Mouse (Mus musculus) 3T3-L1 (cell line): ENCODE measurements around the gene Fbxo2.

ENCODE experiments used
- DNase-seq: peaks from one replicate; pipeline ENCODE4 v3.0.0-alpha.2; 2015; ENCODE audit warnings: low read depth, low spot score

The Fbxo2 gene

GRCm38 (mm10) chr4:148143721-148144120, 16.7 kb upstream of the Fbxo2 start:
- no peak for DNase-seq

GRCm38 (mm10) chr4:148147714-148148113, 12.7 kb upstream of the Fbxo2 start:
- DNase-seq = no peak

GRCm38 (mm10) chr4:148149540-148149939, 10.9 kb upstream of the Fbxo2 start:
- DNase-seq = no peak

- no peak for DNase-seq
Observed at GRCm38 (mm10) chr4:148150242-148150641, 10.2 kb upstream of the Fbxo2 start.

GRCm38 (mm10) chr4:148150953-148151266, 9.5 kb upstream of the Fbxo2 start:
- DNase-seq = no peak

GRCm38 (mm10) chr4:148151267-148152168, 8.9 kb upstream of the Fbxo2 start, which contains the start of gene Fbxo6:
Fbxo6 (minus strand) TSS chr4:148152140.
- peak; percentile 93 for DNase-seq

- DNase-seq = no peak
Observed at GRCm38 (mm10) chr4:148152547-148152946, 7.9 kb upstream of the Fbxo2 start.

GRCm38 (mm10) chr4:148154006-148154405, 6.4 kb upstream of the Fbxo2 start:
- no peak for DNase-seq

- DNase-seq = peak; percentile 79
Observed at GRCm38 (mm10) chr4:148154982-148155381, 5.4 kb upstream of the Fbxo2 start.

GRCm38 (mm10) chr4:148158436-148159348, 1.7 kb upstream of the Fbxo2 start:
- no peak for DNase-seq

- DNase-seq = peak; percentile 95
Observed at GRCm38 (mm10) chr4:148159544-148160435, 631 bp upstream of the Fbxo2 start.

GRCm38 (mm10) chr4:148164002-148164439, 3.6 kb downstream of the Fbxo2 start:
- DNase-seq = no peak

GRCm38 (mm10) chr4:148164461-148164860, 4.0 kb downstream of the Fbxo2 start:
- DNase-seq = no peak

- no peak for DNase-seq
Observed at GRCm38 (mm10) chr4:148165551-148165950, 5.1 kb downstream of the Fbxo2 start.

GRCm38 (mm10) chr4:148166431-148166830, 6.0 kb downstream of the Fbxo2 start:
- DNase-seq = no peak

- peak; percentile 70 for DNase-seq
Observed at GRCm38 (mm10) chr4:148166986-148167385, 6.6 kb downstream of the Fbxo2 start.

- peak; percentile 71 for DNase-seq
Observed at GRCm38 (mm10) chr4:148168287-148168686, 7.9 kb downstream of the Fbxo2 start.

- no peak for DNase-seq
Observed at GRCm38 (mm10) chr4:148169586-148169985, 9.2 kb downstream of the Fbxo2 start.

- DNase-seq = peak; percentile 69
Observed at GRCm38 (mm10) chr4:148170842-148171241, 10.4 kb downstream of the Fbxo2 start.

- DNase-seq = no peak
Observed at GRCm38 (mm10) chr4:148171261-148171660, 10.8 kb downstream of the Fbxo2 start.

GRCm38 (mm10) chr4:148173811-148174494, 13.5 kb downstream of the Fbxo2 start:
- no peak for DNase-seq
